Mouse (Mus musculus) bone marrow macrophage, adult 2 months (primary cell): Measurements from ENCODE around the gene Ap5b1.

Source experiments
- CTCF ChIP-seq: IDR thresholded peaks from 2 replicates; pipeline ENCODE4 v1.5.1; 2012; ENCODE audit warnings: low read depth, mild to moderate bottlenecking, low read length, moderate library complexity
- POLR2A ChIP-seq: IDR thresholded peaks from 2 replicates; pipeline ENCODE4 v1.6.1; 2012; ENCODE audit warnings: mild to moderate bottlenecking, low read depth, low read length, borderline replicate concordance

- TF ChIP-seq CTCF (no peak), POLR2A (no peak)
Measured at GRCm38 (mm10) chr19:5544031-5544430, 23.8 kb upstream of the Ap5b1 start.
